Mouse (Mus musculus) liver, embryonic 13.5 days (tissue): Measurements from ENCODE around the gene Ric1. TPM values are rescaled to one million over a fixed set of nuclear protein-coding genes. Genes with fewer than 3 reads are reported as not detected.

Source experiments
- ATAC-seq: fragments of 200-750 bp; cut with Nextera tagmentation; 2 replicates; pipeline ENCODE4 v1.8.0; 2017; ENCODE audit warnings: low read depth, mild to moderate bottlenecking, moderate number of reproducible peaks, moderate library complexity
- DNase-seq: peaks from one replicate; pipeline ENCODE4 v3.0.0; 2022
- H3K27ac ChIP-seq: fragments of 300-500 bp; sonication (generic); 2 replicates; pipeline ENCODE4 v1.5.1; 2015; ENCODE audit warnings: moderate library complexity, mild to moderate bottlenecking, inconsistent platforms
- H3K27me3 ChIP-seq: fragments of 300-500 bp; sonication (generic); 2 replicates; pipeline ENCODE4 v1.6.1; 2015; ENCODE audit warnings: mild to moderate bottlenecking, inconsistent platforms
- H3K36me3 ChIP-seq: fragments of 300-500 bp; sonication (generic); 2 replicates; pipeline ENCODE4 v1.6.1; 2015; ENCODE audit warnings: mild to moderate bottlenecking, inconsistent platforms
- H3K4me1 ChIP-seq: fragments of 300-500 bp; sonication (generic); replicated peaks from 2 replicates; pipeline ENCODE4 v1.6.1; 2015; ENCODE audit warnings: inconsistent platforms
- H3K4me2 ChIP-seq: fragments of 300-500 bp; sonication (generic); 2 replicates; pipeline ENCODE4 v1.6.1; 2015; ENCODE audit warnings: inconsistent platforms, mild to moderate bottlenecking, moderate library complexity
- H3K4me3 ChIP-seq: fragments of 300-500 bp; sonication (generic); replicated peaks from 2 replicates; pipeline ENCODE4 v1.5.1; 2015; ENCODE audit warnings: mild to moderate bottlenecking, inconsistent platforms
- H3K9ac ChIP-seq: fragments of 300-500 bp; sonication (generic); 2 replicates; pipeline ENCODE4 v1.6.1; 2015; ENCODE audit warnings: mild to moderate bottlenecking, inconsistent platforms
- H3K9me3 ChIP-seq: fragments of 300-500 bp; sonication (generic); replicated peaks from 2 replicates; pipeline ENCODE4 v1.6.1; 2016; ENCODE audit warnings: inconsistent platforms
- WGBS: fragments of 180-500 bp; shearing (Covaris S2); methylation state at CpG from one replicate; pipeline ENCODE4 v1.1.7; 2015; ENCODE audit not compliant: insufficient replicate concordance; 5-methylcytosine and 5-hydroxymethylcytosine counted together
- polyA plus RNA-seq: library from polyadenylated mRNA; unstranded; fragments of >200 nt; fragmentation: Nextera tagmentation; extraction: Ambion mirVana; gene quantifications from 2 replicates; pipeline ENCODE4 v1.2.1, GENCODE M21; 2015

The Ric1 gene
- polyA plus RNA-seq, 1 experiment from 2014 or later, result 3.4 TPM

- 30% methylated on average over 7 of the region's 7 CpGs for WGBS
- H3K9me3 ChIP-seq, result no peaks in the 10 kb centered on the region
- H3K4me1 ChIP-seq, result peaks cover 48% of the 10 kb centered on the region
- no peak overlapping the region; the same call in 1 of the 2 replicates for H3K9ac ChIP-seq
- no peak overlapping the region for H3K4me3 ChIP-seq
- DNase-seq (no peak), ATAC-seq (peak; percentile 74)
- peak overlapping the region; percentile 69 for H3K27ac ChIP-seq
- H3K36me3 ChIP-seq, result no peaks in the 10 kb centered on the region
- H3K4me2 ChIP-seq, result peak overlapping the region; percentile 31
- H3K27me3 ChIP-seq, result no peaks in the 10 kb centered on the region
These were observed 24.2 kb upstream of the Ric1 start for GRCm38 (mm10) chr19:29497874-29498273.

- Histone ChIP-seq H3K36me3 (no peaks in the 10 kb centered on the region), H3K27me3 (no peaks in the 10 kb centered on the region), H3K4me1 (peaks cover 48% of the 10 kb centered on the region), H3K27ac (no peak overlapping the region; the same call in 1 of the 2 replicates), H3K9ac (no peak overlapping the region), H3K9me3 (no peaks in the 10 kb centered on the region), H3K4me2 (no peak overlapping the region), H3K4me3 (no peak overlapping the region)
- no peak for ATAC-seq
- WGBS, result 38% methylated on average over 6 of the region's 6 CpGs
- no peak for DNase-seq
These were observed 23.1 kb upstream of the Ric1 start for GRCm38 (mm10) chr19:29498842-29499456.

GRCm38 (mm10) chr19:29500333-29500732 lies 21.7 kb upstream of the Ric1 start:
- Histone ChIP-seq H3K27ac (no peak overlapping the region), H3K36me3 (no peaks in the 10 kb centered on the region), H3K9ac (no peak overlapping the region), H3K4me3 (no peak overlapping the region), H3K9me3 (no peaks in the 10 kb centered on the region), H3K4me2 (no peak overlapping the region), H3K27me3 (no peaks in the 10 kb centered on the region), H3K4me1 (peaks cover 49% of the 10 kb centered on the region)
- ATAC-seq (no peak), DNase-seq (no peak)
- WGBS, result 84% methylated on average over 1 of the region's 1 CpGs

- Histone ChIP-seq H3K27ac (peak overlapping the region; percentile 36; the same call in 1 of the 2 replicates), H3K4me2 (peak overlapping the region; percentile 68)
These were observed 21.0 kb upstream of the Ric1 start for GRCm38 (mm10) chr19:29501106-29501505.

GRCm38 (mm10) chr19:29501507-29501906 lies 20.6 kb upstream of the Ric1 start:
- Histone ChIP-seq H3K9ac (peak overlapping the region; percentile 61), H3K4me2 (peak overlapping the region; percentile 68), H3K4me1 (peaks cover 47% of the 10 kb centered on the region), H3K4me3 (peak overlapping the region; percentile 54), H3K9me3 (no peaks in the 10 kb centered on the region), H3K27ac (no peak overlapping the region), H3K27me3 (no peaks in the 10 kb centered on the region), H3K36me3 (no peaks in the 10 kb centered on the region)
- ATAC-seq (peak; percentile 55; the same call in 1 of the 2 replicates), DNase-seq (peak; percentile 68)
- WGBS, result 6% methylated on average over 6 of the region's 6 CpGs

More at GRCm38 (mm10) chr19:29501106-29501505, 21.0 kb upstream of the Ric1 start:
- H3K9me3 ChIP-seq, result no peaks in the 10 kb centered on the region
- DNase-seq (peak; percentile 37), ATAC-seq (peak; percentile 39; the same call in 1 of the 2 replicates)
- WGBS, result 46% methylated on average over 11 of the region's 11 CpGs
- H3K4me3 ChIP-seq, result peak overlapping the region; percentile 54
- no peaks in the 10 kb centered on the region for H3K36me3 ChIP-seq
- H3K4me1 ChIP-seq, result peaks cover 51% of the 10 kb centered on the region
- no peaks in the 10 kb centered on the region for H3K27me3 ChIP-seq
- peak overlapping the region; percentile 61 for H3K9ac ChIP-seq

- no peaks in the 10 kb centered on the region for H3K36me3 ChIP-seq
- H3K4me2 ChIP-seq, result no peak overlapping the region
- DNase-seq (no peak), ATAC-seq (no peak)
- no peak overlapping the region for H3K27ac ChIP-seq
- H3K27me3 ChIP-seq, result no peaks in the 10 kb centered on the region
- H3K4me1 ChIP-seq, result peaks cover 22% of the 10 kb centered on the region
- 70% methylated on average over 2 of the region's 2 CpGs for WGBS
- H3K4me3 ChIP-seq, result no peak overlapping the region
- H3K9me3 ChIP-seq, result no peaks in the 10 kb centered on the region
- H3K9ac ChIP-seq, result no peak overlapping the region
These were observed 18.0 kb upstream of the Ric1 start for GRCm38 (mm10) chr19:29504131-29504530.

GRCm38 (mm10) chr19:29505617-29506016 lies 16.5 kb upstream of the Ric1 start:
- H3K27me3 ChIP-seq, result no peaks in the 10 kb centered on the region
- no peak overlapping the region for H3K4me2 ChIP-seq
- H3K4me1 ChIP-seq, result peaks cover 11% of the 10 kb centered on the region
- WGBS, result 60% methylated on average over 7 of the region's 7 CpGs
- DNase-seq (no peak), ATAC-seq (no peak)
- no peaks in the 10 kb centered on the region for H3K9me3 ChIP-seq
- H3K4me3 ChIP-seq, result no peak overlapping the region
- no peak overlapping the region for H3K27ac ChIP-seq
- H3K9ac ChIP-seq, result no peak overlapping the region
- no peaks in the 10 kb centered on the region for H3K36me3 ChIP-seq

GRCm38 (mm10) chr19:29508208-29508607 lies 13.9 kb upstream of the Ric1 start:
- Histone ChIP-seq H3K4me1 (peaks cover 5% of the 10 kb centered on the region), H3K9ac (no peak overlapping the region), H3K27ac (no peak overlapping the region), H3K27me3 (no peaks in the 10 kb centered on the region), H3K36me3 (no peaks in the 10 kb centered on the region), H3K4me2 (no peak overlapping the region), H3K4me3 (no peak overlapping the region), H3K9me3 (no peaks in the 10 kb centered on the region)
- no peak for DNase-seq
- 55% methylated on average over 7 of the region's 7 CpGs for WGBS
- no peak for ATAC-seq

GRCm38 (mm10) chr19:29509857-29510256 lies 12.2 kb upstream of the Ric1 start:
- ATAC-seq, result no peak
- Histone ChIP-seq H3K9me3 (no peaks in the 10 kb centered on the region), H3K4me1 (peaks cover 5% of the 10 kb centered on the region), H3K27ac (no peak overlapping the region), H3K27me3 (no peaks in the 10 kb centered on the region), H3K9ac (no peak overlapping the region), H3K4me3 (no peak overlapping the region), H3K4me2 (no peak overlapping the region), H3K36me3 (no peaks in the 10 kb centered on the region; the same call in 1 of the 2 replicates)
- no peak for DNase-seq
- 72% methylated on average over 7 of the region's 7 CpGs for WGBS

GRCm38 (mm10) chr19:29511826-29512225 lies 10.3 kb upstream of the Ric1 start:
- Histone ChIP-seq H3K4me2 (no peak overlapping the region), H3K36me3 (no peaks in the 10 kb centered on the region; the same call in 1 of the 2 replicates), H3K9ac (no peak overlapping the region), H3K27me3 (no peaks in the 10 kb centered on the region), H3K4me3 (no peak overlapping the region), H3K27ac (no peak overlapping the region), H3K4me1 (peaks cover 8% of the 10 kb centered on the region), H3K9me3 (no peaks in the 10 kb centered on the region)
- no peak for DNase-seq
- WGBS, result 61% methylated on average over 2 of the region's 2 CpGs
- no peak for ATAC-seq

GRCm38 (mm10) chr19:29513111-29513766 lies 8.8 kb upstream of the Ric1 start:
- H3K4me1 ChIP-seq, result peaks cover 8% of the 10 kb centered on the region
- H3K9ac ChIP-seq, result no peak overlapping the region
- no peak overlapping the region for H3K4me2 ChIP-seq
- H3K36me3 ChIP-seq, result no peaks in the 10 kb centered on the region; the same call in 1 of the 2 replicates
- no peak overlapping the region for H3K4me3 ChIP-seq
- WGBS, result 37% methylated on average over 2 of the region's 2 CpGs
- DNase-seq (no peak), ATAC-seq (no peak)
- H3K27ac ChIP-seq, result no peak overlapping the region
- no peaks in the 10 kb centered on the region for H3K9me3 ChIP-seq
- H3K27me3 ChIP-seq, result no peaks in the 10 kb centered on the region
